Mouse (Mus musculus) heart, embryonic 15.5 days (tissue): ENCODE data around the gene Ptov1. TPM values are rescaled to one million over a fixed set of nuclear protein-coding genes. Genes with fewer than 3 reads are reported as not detected.

ENCODE experiments used
- ATAC-seq: fragments of 200-750 bp; cut with Nextera tagmentation; replicated peaks from 2 replicates; pipeline ENCODE4 v1.8.0; 2017; ENCODE audit warnings: low read depth, moderate TSS enrichment; ENCODE audit not compliant: insufficient number of reproducible peaks, insufficient read depth, low FRiP score
- H3K27ac ChIP-seq: fragments of 300-500 bp; sonication (generic); 2 replicates; pipeline ENCODE4 v1.5.1; 2015; ENCODE audit warnings: mild to moderate bottlenecking, inconsistent platforms
- H3K27me3 ChIP-seq: fragments of 300-500 bp; sonication (generic); 2 replicates; pipeline ENCODE4 v1.6.1; 2015; ENCODE audit warnings: inconsistent platforms
- H3K36me3 ChIP-seq: fragments of 300-500 bp; sonication (generic); 2 replicates; pipeline ENCODE4 v1.6.1; 2015; ENCODE audit warnings: mild to moderate bottlenecking, inconsistent platforms
- H3K4me1 ChIP-seq: fragments of 300-500 bp; sonication (generic); replicated peaks from 2 replicates; pipeline ENCODE4 v1.6.1; 2015; ENCODE audit warnings: inconsistent platforms
- H3K4me2 ChIP-seq: fragments of 300-500 bp; sonication (generic); 2 replicates; pipeline ENCODE4 v1.6.1; 2015; ENCODE audit warnings: inconsistent platforms, mild to moderate bottlenecking, moderate library complexity
- H3K4me3 ChIP-seq: fragments of 300-500 bp; sonication (generic); 2 replicates; pipeline ENCODE4 v1.5.1; 2015; ENCODE audit warnings: mild to moderate bottlenecking, inconsistent platforms
- H3K9ac ChIP-seq: fragments of 300-500 bp; sonication (generic); 2 replicates; pipeline ENCODE4 v1.6.1; 2015; ENCODE audit warnings: mild to moderate bottlenecking, inconsistent platforms
- H3K9me3 ChIP-seq: fragments of 300-500 bp; sonication (generic); replicated peaks from 2 replicates; pipeline ENCODE4 v1.6.1; 2016; ENCODE audit warnings: inconsistent platforms
- WGBS: fragments of 180-500 bp; shearing (Covaris S2); methylation state at CpG from one replicate; pipeline ENCODE4 v1.1.7; 2015; ENCODE audit warnings: mixed read lengths; 5-methylcytosine and 5-hydroxymethylcytosine counted together
- polyA plus RNA-seq: library from polyadenylated mRNA; unstranded; fragments of >200 nt; fragmentation: Nextera tagmentation; extraction: Ambion mirVana; gene quantifications from 2 replicates; pipeline ENCODE4 v1.2.1, GENCODE M21; 2015

The Ptov1 gene
- polyA plus RNA-seq, 1 experiment from 2014 or later, result 206 TPM

GRCm38 (mm10) chr7:44867010-44867702 is 2.4 kb downstream of the Ptov1 start:
- Histone ChIP-seq H3K27me3 (no peaks in the 10 kb centered on the region), H3K4me1 (peaks cover 65% of the 10 kb centered on the region), H3K4me2 (peak overlapping the region; percentile 87), H3K27ac (peak overlapping the region; percentile 100), H3K9ac (peak overlapping the region; percentile 43), H3K36me3 (peaks cover 31% of the 10 kb centered on the region), H3K9me3 (no peaks in the 10 kb centered on the region), H3K4me3 (peak overlapping the region; percentile 97)
- 62% methylated on average over 19 of the region's 19 CpGs for WGBS
- ATAC-seq, result no peak

- Histone ChIP-seq H3K4me1 (peaks cover 67% of the 10 kb centered on the region), H3K36me3 (peaks cover 35% of the 10 kb centered on the region), H3K27ac (peak overlapping the region; percentile 100), H3K4me2 (peak overlapping the region; percentile 87), H3K4me3 (peak overlapping the region; percentile 97), H3K27me3 (no peaks in the 10 kb centered on the region), H3K9me3 (no peaks in the 10 kb centered on the region), H3K9ac (peak overlapping the region; percentile 34)
- WGBS, result 28% methylated on average over 15 of the region's 15 CpGs
- ATAC-seq, result peak; percentile 21
These were observed 3.1 kb downstream of the Ptov1 start for GRCm38 (mm10) chr7:44866276-44867009.

- 65% methylated on average over 24 of the region's 24 CpGs for whole genome bisulfite sequencing
- peak overlapping the region; percentile 27 for H3K9ac ChIP-seq
- peaks cover 35% of the 10 kb centered on the region for H3K36me3 ChIP-seq
- H3K4me1 ChIP-seq, result peaks cover 70% of the 10 kb centered on the region
- H3K27ac ChIP-seq, result peak overlapping the region; percentile 100
- peak overlapping the region; percentile 87 for H3K4me2 ChIP-seq
- H3K4me3 ChIP-seq, result 0 out of 2 replicates have a peak overlapping the region, but pooled peaks have one; percentile 0
- no peaks in the 10 kb centered on the region for H3K27me3 ChIP-seq
- no peak for ATAC-seq
- H3K9me3 ChIP-seq, result no peaks in the 10 kb centered on the region
These were observed 4.7 kb downstream of the Ptov1 start for GRCm38 (mm10) chr7:44864595-44865542.

DNA sequence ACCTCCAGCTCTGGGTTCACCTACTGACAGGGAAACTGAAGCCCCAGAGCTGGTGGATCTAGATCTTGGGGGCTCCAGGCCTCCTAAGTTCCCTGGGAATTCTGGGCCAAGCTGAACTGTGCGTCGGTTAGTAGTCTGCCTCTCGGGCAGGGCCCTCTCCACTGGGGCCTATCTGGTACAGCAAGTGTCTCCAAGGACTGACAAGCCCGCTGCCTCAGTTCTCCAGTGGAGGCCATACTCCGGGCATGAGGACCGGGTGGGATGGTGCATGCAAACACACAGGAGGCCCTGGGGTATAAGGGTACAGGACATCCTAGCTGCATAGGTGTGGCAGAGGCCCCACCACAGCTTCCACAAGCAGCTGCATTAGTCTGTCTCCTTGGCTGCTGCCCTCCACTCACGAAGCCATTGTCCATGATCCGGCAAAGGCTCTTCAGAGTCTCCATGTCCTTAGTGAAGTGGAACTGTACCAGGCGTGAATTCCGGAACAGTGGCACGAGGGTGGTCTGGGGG is 5.5 kb downstream of the Ptov1 start:
- H3K4me1 ChIP-seq, result peaks cover 73% of the 10 kb centered on the region
- peaks cover 35% of the 10 kb centered on the region for H3K36me3 ChIP-seq
- H3K27ac ChIP-seq, result peak overlapping the region; percentile 100
- no peak overlapping the region for H3K9ac ChIP-seq
- H3K4me3 ChIP-seq, result no peak overlapping the region
- no peaks in the 10 kb centered on the region for H3K9me3 ChIP-seq
- no peak for ATAC-seq
- H3K4me2 ChIP-seq, result no peak overlapping the region
- WGBS, result 82% methylated on average over 11 of the region's 11 CpGs
- H3K27me3 ChIP-seq, result no peaks in the 10 kb centered on the region

GRCm38 (mm10) chr7:44863210-44863609 is 6.4 kb downstream of the Ptov1 start:
- Histone ChIP-seq H3K9ac (no peak overlapping the region), H3K4me3 (no peak overlapping the region), H3K9me3 (no peaks in the 10 kb centered on the region), H3K4me1 (peaks cover 72% of the 10 kb centered on the region), H3K27ac (no peak overlapping the region), H3K27me3 (no peaks in the 10 kb centered on the region), H3K4me2 (no peak overlapping the region), H3K36me3 (peaks cover 35% of the 10 kb centered on the region)
- no peak for ATAC-seq
- 83% methylated on average over 14 of the region's 14 CpGs for WGBS

DNA sequence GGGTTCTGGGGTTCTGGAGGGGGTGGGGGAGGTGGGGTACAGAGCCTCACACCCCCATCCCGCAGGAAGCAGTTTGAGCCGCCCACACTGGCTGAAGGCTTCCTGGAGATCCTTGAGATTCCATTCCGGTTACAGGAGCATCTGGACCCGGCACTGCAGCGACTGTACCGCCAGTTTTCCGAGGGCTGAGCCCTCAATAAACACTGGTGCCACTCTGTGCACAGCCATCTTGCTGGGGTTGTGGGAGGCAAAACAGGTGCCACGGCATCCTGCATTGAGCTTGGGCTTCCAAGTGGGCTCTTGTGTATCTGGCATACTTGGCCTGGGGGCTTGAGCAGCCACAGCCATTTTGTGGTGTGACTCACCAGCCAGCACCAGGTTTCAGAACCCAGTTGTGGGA is 7.2 kb downstream of the Ptov1 start:
- WGBS, result 79% methylated on average over 8 of the region's 8 CpGs
- H3K4me3 ChIP-seq, result no peak overlapping the region
- H3K9ac ChIP-seq, result no peak overlapping the region
- no peaks in the 10 kb centered on the region for H3K9me3 ChIP-seq
- H3K36me3 ChIP-seq, result peaks cover 35% of the 10 kb centered on the region
- no peak for ATAC-seq
- no peak overlapping the region for H3K4me2 ChIP-seq
- no peaks in the 10 kb centered on the region for H3K27me3 ChIP-seq
- no peak overlapping the region for H3K27ac ChIP-seq
- H3K4me1 ChIP-seq, result peaks cover 72% of the 10 kb centered on the region

DNA sequence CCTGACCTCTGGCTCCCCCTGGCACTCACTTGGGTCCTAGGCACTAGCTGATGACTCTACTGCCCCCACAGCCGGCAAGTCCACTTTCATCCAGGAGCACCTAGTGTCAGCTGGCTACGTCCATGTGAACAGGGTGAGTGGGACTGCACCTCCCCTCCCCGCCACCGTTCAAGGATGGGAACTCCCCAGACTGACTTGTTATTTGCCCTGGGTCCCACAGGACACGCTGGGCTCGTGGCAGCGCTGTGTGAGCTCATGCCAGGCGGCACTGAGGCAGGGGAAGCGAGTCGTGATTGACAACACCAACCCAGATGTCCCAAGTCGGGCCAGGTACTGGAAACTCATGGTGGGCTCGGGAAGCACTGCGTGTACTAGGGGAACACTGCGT is 8.2 kb downstream of the Ptov1 start:
- ATAC-seq, result no peak
- H3K4me1 ChIP-seq, result peaks cover 66% of the 10 kb centered on the region
- no peak overlapping the region for H3K4me2 ChIP-seq
- H3K27me3 ChIP-seq, result no peaks in the 10 kb centered on the region
- peak overlapping the region; percentile 13; the same call in 1 of the 2 replicates for H3K27ac ChIP-seq
- no peak overlapping the region for H3K9ac ChIP-seq
- H3K36me3 ChIP-seq, result peaks cover 35% of the 10 kb centered on the region
- H3K9me3 ChIP-seq, result no peaks in the 10 kb centered on the region
- H3K4me3 ChIP-seq, result no peak overlapping the region
- 82% methylated on average over 14 of the region's 14 CpGs for WGBS

- Histone ChIP-seq H3K4me3 (no peak overlapping the region), H3K9ac (no peak overlapping the region), H3K27me3 (no peaks in the 10 kb centered on the region), H3K4me1 (peaks cover 66% of the 10 kb centered on the region), H3K36me3 (peaks cover 35% of the 10 kb centered on the region), H3K4me2 (no peak overlapping the region), H3K9me3 (no peaks in the 10 kb centered on the region), H3K27ac (peak overlapping the region; percentile 13; the same call in 1 of the 2 replicates)
- 55% methylated on average over 22 of the region's 22 CpGs for WGBS
- no peak; the same call in 1 of the 2 replicates for ATAC-seq
These were observed 8.8 kb downstream of the Ptov1 start for GRCm38 (mm10) chr7:44860576-44861428.

DNA sequence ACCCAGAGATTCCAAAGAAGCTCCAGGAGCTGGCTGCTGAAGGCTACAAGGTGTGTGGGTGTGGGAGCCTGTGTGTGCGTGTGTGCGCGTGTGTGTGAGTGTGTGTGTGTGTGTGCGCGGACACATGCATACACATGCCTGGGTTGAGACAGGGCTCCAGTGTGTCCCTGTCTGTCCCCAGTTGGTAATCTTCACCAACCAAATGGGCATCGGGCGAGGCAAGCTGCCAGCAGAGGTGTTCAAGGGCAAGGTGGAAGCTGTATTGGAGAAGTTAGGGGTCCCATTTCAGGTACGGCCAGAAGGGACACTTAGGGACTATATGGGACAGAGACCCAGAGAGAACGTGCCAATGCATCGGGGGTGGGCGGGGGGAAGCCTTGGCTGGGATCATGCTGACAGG is 9.7 kb downstream of the Ptov1 start:
- Histone ChIP-seq H3K4me2 (no peak overlapping the region), H3K4me3 (no peak overlapping the region), H3K4me1 (peaks cover 66% of the 10 kb centered on the region), H3K9me3 (no peaks in the 10 kb centered on the region), H3K27me3 (no peaks in the 10 kb centered on the region), H3K27ac (no peak overlapping the region), H3K36me3 (peaks cover 32% of the 10 kb centered on the region), H3K9ac (no peak overlapping the region)
- ATAC-seq, result no peak
- 92% methylated on average over 11 of the region's 11 CpGs for WGBS

GRCm38 (mm10) chr7:44857905-44858304 is 11.7 kb downstream of the Ptov1 start:
- H3K4me3 ChIP-seq, result peak overlapping the region; percentile 86
- peaks cover 65% of the 10 kb centered on the region for H3K4me1 ChIP-seq
- no peaks in the 10 kb centered on the region for H3K27me3 ChIP-seq
- no peaks in the 10 kb centered on the region for H3K9me3 ChIP-seq
- peak overlapping the region; percentile 95 for H3K4me2 ChIP-seq
- WGBS, result 24% methylated on average over 8 of the region's 8 CpGs
- H3K27ac ChIP-seq, result peak overlapping the region; percentile 93
- peaks cover 14% of the 10 kb centered on the region for H3K36me3 ChIP-seq
- peak overlapping the region; percentile 88 for H3K9ac ChIP-seq
- no peak for ATAC-seq
